Mouse (Mus musculus) spleen, postnatal 4 days (tissue): ENCODE data around the gene Ltn1.
A peak's percentile ranks its signal among the peaks of the same experiment; 100 is the strongest.

Source experiments
- DNase-seq, 2 experiments: peaks; one replicate each; pipeline ENCODE4 v3.0.0; 2022; ENCODE audit warnings: low spot score in 2 of 2

Gene Ltn1

DNA sequence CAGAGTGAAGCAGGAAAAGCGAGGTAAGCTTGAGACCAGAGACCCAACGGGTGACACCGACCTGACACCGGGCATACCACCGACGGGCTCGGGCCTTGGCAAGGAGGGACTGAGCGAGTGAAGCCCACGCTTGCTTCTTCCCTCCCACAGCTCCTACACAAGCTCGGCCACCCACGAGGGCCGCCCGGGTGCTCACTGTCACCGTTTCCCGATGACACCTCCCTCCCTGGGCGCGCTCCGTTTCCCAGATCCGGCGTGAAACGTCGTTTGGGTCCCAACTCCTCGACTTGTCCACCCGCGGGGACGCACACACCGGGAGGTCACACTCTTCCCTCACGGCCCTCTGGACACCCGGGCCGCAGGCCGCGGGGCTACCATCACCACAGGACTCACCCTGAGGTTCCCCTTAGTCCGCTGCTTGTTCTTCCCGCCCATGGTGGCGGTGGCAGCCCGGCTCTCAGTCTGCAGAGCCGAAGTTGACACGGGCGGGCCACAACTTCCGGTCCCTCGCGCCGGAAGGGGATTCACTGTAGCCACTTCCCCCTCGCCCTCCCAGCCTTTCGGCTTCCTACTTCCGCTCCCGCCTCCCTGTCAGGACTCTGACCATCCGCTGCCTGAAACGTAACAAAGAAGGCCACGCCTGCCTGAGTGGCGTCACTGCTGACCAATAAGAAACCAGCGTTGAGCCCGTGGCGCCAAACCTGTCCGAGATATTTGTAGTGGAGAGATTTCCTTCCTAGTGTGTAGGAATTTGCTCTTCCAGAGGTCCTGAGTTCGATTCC, at the start of gene Ltn1:
Ltn1 (minus strand) TSS at position 580 of the 782 bp plus-strand sequence.
- DNase-seq = peak; percentile 96 to 97

GRCm38 (mm10) chr16:87470579-87470978, 38.2 kb upstream of the Ltn1 start:
- no peak for DNase-seq

- DNase-seq = peak in 1 of 2 experiments; percentile 53
Observed at GRCm38 (mm10) chr16:87458752-87459151, 26.3 kb upstream of the Ltn1 start.

GRCm38 (mm10) chr16:87455180-87455611, 22.8 kb upstream of the Ltn1 start:
- no peak for DNase-seq

- DNase-seq = peak; percentile 86 to 92
Observed at GRCm38 (mm10) chr16:87454419-87455179, 22.2 kb upstream of the Ltn1 start, which contains the start of gene Usp16. Gene Usp16 (plus strand): TSS chr16:87454703.

DNA sequence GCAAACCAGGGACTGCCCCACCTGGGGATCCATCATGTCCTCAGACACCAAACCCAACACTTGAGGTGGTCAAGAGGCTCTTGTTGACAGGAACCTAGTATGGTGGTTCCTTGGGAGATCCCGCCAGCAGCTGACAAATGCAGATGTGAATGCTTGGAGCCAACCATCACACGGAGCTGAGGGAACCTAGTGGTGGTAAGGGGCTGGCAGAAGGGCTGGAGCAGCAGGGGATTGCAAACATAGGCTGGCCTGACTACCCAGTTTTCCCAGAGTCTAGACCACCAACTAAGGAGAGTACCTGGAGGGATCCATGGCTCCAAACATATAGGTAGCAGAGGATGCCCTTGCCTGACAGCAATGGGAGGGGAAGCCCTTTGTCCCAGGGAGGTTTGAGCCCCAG, 20.8 kb upstream of the Ltn1 start:
- DNase-seq = peak in 1 of 2 experiments; percentile 57

- DNase-seq = no peak
Observed at GRCm38 (mm10) chr16:87445528-87445927, 13.1 kb upstream of the Ltn1 start.

GRCm38 (mm10) chr16:87445110-87445509, 12.7 kb upstream of the Ltn1 start:
- DNase-seq = no peak

- no peak for DNase-seq
Observed at GRCm38 (mm10) chr16:87444071-87444470, 11.7 kb upstream of the Ltn1 start.

DNA sequence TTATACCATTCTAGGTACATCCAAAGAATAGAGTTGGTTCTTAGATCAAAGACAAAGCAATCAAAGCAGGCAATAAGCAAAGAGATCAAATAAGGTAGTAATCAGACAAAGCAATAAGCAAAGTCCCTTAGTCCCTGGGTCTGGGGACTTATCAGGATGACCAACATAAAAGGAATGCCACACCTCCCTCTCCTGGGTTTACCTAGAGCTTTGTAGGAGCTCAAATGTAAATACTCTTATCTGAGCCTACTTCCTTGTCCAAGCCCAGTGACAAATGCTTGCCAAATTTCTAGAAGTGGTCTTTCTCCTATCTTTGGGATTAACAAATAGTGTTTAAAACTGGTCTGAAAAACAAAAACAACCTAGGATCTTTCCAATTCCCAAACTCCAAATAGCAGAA, 10.8 kb upstream of the Ltn1 start:
- no peak for DNase-seq

DNA sequence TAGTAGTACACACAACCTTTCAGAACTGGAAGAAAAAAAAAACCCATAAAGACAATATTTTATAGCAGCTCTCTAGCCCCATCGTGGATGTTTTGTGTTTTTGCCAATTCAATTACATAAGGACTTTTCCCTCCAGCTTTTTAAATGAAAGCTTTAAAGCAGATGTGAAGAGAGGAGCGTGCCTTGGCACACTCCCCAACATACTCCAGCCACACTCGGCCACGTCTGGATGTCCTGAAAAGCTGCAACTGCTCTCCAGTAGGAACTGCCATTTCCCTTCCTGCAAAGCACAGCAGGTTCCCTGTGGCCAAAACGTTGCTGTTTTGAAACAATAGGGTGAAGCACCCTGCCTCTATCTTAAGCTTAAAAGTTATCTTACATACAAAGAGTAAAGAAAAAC, 9.9 kb upstream of the Ltn1 start:
- DNase-seq = no peak

DNA sequence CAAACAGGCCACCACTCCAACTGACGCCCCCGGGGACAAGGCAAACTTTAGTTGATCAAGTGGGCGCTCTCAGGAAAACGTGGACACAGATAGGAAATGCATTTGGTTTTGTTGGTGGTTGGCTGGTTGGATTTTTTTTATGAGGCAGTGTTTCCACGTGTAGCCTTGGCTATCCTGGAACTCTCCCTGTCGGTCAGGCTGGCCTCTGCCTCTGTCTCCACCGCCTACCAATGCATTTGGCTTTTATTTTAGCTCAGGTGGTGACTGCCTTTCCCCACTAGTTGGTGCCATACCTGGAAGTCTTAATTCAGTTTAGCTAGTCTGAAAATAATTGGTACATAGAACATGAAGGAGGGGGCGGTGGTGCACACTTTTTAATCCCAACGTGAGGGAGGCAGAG, 8.7 kb upstream of the Ltn1 start:
- no peak for DNase-seq

- DNase-seq = peak; percentile 91 to 96
Observed at GRCm38 (mm10) chr16:87440184-87440686, 7.8 kb upstream of the Ltn1 start, which contains the start of gene Rwdd2b. Gene Rwdd2b (minus strand): TSS chr16:87440573.

DNA sequence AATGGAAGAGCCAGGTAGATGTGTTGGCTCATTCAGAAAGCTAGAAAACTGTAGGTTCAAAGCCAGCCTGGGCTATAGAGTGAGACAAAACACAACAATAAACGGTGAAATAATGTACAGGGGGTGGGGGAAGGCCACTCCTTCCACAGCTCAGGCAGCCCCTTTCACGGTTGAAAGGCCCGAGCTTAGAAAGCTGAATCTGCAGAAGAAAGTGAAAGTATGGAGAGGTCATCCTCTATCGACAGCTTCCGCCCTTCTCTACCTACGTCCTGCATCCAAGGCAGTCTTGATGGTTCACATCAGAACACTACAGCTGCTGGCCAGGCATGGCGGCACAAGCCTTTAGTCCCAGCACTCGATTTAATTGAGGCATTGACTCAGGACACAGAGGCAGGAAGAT, 6.3 kb upstream of the Ltn1 start:
- no peak for DNase-seq

DNA sequence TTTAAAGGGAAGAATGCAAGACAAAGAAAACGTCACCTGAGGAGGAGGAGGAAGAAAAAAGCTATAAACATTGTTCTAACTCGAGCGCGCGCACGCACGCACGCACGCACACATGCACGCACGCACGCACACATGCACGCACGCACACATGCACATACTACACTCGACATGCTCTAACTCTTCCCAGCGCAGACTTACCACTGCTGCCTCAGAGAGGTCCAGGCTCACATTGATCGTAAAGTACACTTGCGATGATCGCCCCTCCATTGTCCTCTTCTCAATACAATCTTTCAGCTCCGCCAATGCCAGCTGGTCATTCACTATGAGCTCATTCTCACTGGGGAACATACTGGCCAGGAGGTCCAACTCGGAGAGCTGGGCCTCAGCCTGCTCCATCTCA, 4.7 kb upstream of the Ltn1 start:
- peak in 1 of 2 experiments; percentile 51 for DNase-seq

DNA sequence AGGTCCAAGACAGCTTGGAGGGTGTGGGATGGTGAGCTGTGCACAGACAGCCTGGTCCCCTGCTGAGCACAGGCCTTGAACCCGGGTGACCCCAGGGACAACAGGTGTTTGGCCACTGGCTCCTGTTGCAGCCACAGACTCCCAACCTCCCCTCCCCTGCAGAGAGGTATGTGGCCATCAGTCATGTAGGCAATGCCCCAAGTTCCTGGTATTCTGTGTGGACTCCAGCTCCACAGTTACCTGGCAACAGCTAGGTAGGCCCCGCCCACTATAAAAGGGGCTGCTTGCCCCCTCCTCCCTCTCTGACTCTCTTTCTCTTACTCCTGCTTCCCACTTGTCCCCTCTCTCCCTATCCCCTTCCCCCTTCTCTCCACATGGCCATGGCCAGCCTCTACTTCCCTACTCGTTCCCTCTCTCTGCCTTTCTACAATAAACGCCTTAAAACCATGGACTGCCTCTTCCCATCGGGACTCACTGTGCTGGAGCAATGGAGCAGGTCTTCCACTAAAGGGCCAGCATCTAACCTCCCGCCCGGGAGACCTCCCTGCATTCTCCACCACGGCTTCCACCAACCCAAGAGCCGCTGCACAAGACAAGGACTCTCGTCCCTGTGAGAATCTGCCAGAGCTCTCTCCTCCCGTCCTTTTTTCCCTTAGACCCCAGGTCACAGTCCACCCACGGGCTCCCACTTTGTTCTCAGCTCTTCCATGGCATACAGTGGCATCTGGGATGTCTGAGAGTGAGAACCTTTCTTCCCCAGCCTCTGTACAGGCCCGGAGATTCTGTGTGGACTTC, 3.2 kb upstream of the Ltn1 start:
- DNase-seq = peak in 1 of 2 experiments; percentile 61

DNA sequence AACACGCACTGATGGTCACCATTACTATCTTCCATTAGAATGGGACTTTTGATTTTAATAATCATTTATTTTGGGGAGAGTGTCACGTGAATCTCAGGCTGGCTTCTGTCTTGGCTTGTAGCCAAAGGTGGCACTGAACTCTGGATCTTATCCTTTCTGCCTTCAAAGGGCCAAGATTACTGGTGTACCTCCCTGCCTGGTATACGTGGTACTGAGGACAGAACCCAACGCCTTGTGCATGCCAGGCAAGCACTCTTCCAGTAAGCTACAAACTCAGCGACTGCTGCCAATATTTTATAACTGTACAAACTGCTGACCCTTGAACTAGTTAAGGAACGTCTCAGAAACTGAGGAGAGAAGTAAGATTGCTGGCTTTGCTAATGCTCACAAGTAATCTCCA, 2.5 kb upstream of the Ltn1 start:
- DNase-seq = no peak

GRCm38 (mm10) chr16:87434266-87434665, 1.9 kb upstream of the Ltn1 start:
- DNase-seq = peak in 1 of 2 experiments; percentile 49

GRCm38 (mm10) chr16:87427516-87427915, 4.9 kb downstream of the Ltn1 start:
- no peak for DNase-seq

GRCm38 (mm10) chr16:87420662-87421061, 11.8 kb downstream of the Ltn1 start:
- DNase-seq = no peak

GRCm38 (mm10) chr16:87405001-87405400, 27.4 kb downstream of the Ltn1 start:
- peak; percentile 43 to 70 for DNase-seq
